8 mouse cellular contexts compared by ENCODE assay signal in the genomic region with DNA sequence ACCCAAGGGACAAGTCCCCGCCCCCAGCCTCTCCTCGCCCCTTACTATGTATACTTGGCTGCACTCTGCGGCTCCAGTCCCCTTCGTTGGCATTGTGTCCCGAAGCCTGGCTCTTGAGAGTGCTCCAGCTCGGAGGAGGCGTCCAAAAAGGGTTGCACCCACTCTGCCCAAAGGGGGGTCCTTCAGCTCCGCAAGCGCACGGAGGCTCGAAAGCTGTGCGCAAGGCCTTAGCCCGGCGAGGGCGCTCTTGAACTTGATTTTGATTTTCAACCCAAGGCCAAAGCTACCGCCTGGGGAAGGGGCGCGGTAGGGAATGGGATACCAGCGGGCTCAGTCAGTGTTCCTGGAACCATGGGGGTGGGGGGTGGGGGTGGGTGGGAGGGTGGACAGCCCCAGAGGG. TPM values are rescaled to one million over a fixed set of nuclear protein-coding genes. Genes with fewer than 3 reads are reported as not detected.
A peak's percentile ranks its signal among the peaks of the same experiment; 100 is the strongest.
DNase-seq lines count a peak whose midpoint lies in the region; ATAC-seq and TF ChIP-seq lines count a peak whose summit lies in the region.

No protein-coding gene starts in this region.

- H3K9ac ChIP-seq in limb, embryonic 13.5 days: no peak overlapping the region
- peak overlapping the region; percentile 80 for H3K9ac ChIP-seq in midbrain, embryonic 13.5 days (replicated peaks)

- peak; percentile 48 for TF ChIP-seq CTCF in left cerebral cortex, adult 2 months (IDR thresholded peaks at IDR 0.05)

- no peak overlapping the region for H3K27ac ChIP-seq in left cerebral cortex, adult 2 months
- H3K27ac ChIP-seq in embryonic facial prominence, embryonic 10.5 days (replicated peaks): no peak overlapping the region
- H3K27ac ChIP-seq in limb, embryonic 13.5 days: no peak overlapping the region
- no peak overlapping the region for H3K27ac ChIP-seq in midbrain, embryonic 13.5 days

- intact Hi-C loops in left cerebral cortex, adult 2 months (cut with DNase I): loop anchor here (2.0 to 5.0 kb wide), 3 partner anchors 135 to 386 kb away; no protein-coding TSS in a partner anchor

- WGBS in embryonic facial prominence, embryonic 10.5 days: under 1% methylated on average over 19 of the region's 19 CpGs
- WGBS in limb, embryonic 13.5 days: 2% methylated on average over 16 of the region's 19 CpGs
- WGBS in midbrain, embryonic 13.5 days: 0% methylated on average over 19 of the region's 19 CpGs

- H3K4me1 ChIP-seq in embryonic facial prominence, embryonic 10.5 days: peaks cover 52% of the 10 kb centered on the region
- H3K4me1 ChIP-seq in limb, embryonic 13.5 days: peaks cover 43% of the 10 kb centered on the region
- H3K4me1 ChIP-seq in midbrain, embryonic 13.5 days (replicated peaks): peaks cover 52% of the 10 kb centered on the region

- peak overlapping the region; percentile 89 for H3K4me2 ChIP-seq in limb, embryonic 13.5 days (replicated peaks)
- H3K4me2 ChIP-seq in midbrain, embryonic 13.5 days (replicated peaks): peak overlapping the region; percentile 91

- H3K36me3 ChIP-seq in embryonic facial prominence, embryonic 10.5 days (replicated peaks): no peaks in the 10 kb centered on the region
- H3K36me3 ChIP-seq in limb, embryonic 13.5 days: no peaks in the 10 kb centered on the region
- no peaks in the 10 kb centered on the region for H3K36me3 ChIP-seq in midbrain, embryonic 13.5 days

- DNase-seq in left cerebral cortex, adult 2 months (ENCODE audit: extremely low spot score in 1 of 2, low spot score in 2 of 2): peak; percentile 56 to 60
- no peak for DNase-seq in left cerebral cortex, adult 9 months (ENCODE audit: low spot score in 2 of 2)
- DNase-seq in embryonic facial prominence, embryonic 10.5 days (ENCODE audit: low spot score): peak; percentile 79
- DNase-seq in heart, postnatal 4 days: peak; percentile 68
- peak; percentile 34 to 42 for DNase-seq in thymus, postnatal 36 days
- no peak for DNase-seq in urinary bladder, postnatal 10 days (ENCODE audit: low spot score)

- H3K27me3 ChIP-seq in embryonic facial prominence, embryonic 10.5 days (replicated peaks; ENCODE audit: low read depth, poor library complexity, severe bottlenecking): peaks cover 83% of the 10 kb centered on the region
- peaks cover 86% of the 10 kb centered on the region for H3K27me3 ChIP-seq in limb, embryonic 13.5 days
- peaks cover 71% of the 10 kb centered on the region for H3K27me3 ChIP-seq in midbrain, embryonic 13.5 days

- H3K4me3 ChIP-seq in left cerebral cortex, adult 2 months: peak overlapping the region; percentile 26
- peak overlapping the region; percentile 74 for H3K4me3 ChIP-seq in embryonic facial prominence, embryonic 10.5 days
- H3K4me3 ChIP-seq in limb, embryonic 13.5 days: peak overlapping the region; percentile 54
- peak overlapping the region; percentile 68 for H3K4me3 ChIP-seq in midbrain, embryonic 13.5 days (replicated peaks)

- H3K9me3 ChIP-seq in embryonic facial prominence, embryonic 10.5 days: no peaks in the 10 kb centered on the region
- H3K9me3 ChIP-seq in limb, embryonic 13.5 days: 0 out of 2 replicates have a peak, but pooled peaks cover 4% of the 10 kb centered on the region
- no peaks in the 10 kb centered on the region for H3K9me3 ChIP-seq in midbrain, embryonic 13.5 days

- 0 out of 2 replicates have a peak, but pooled peaks have one; percentile 7 for ATAC-seq in limb, embryonic 13.5 days (ENCODE audit: low FRiP score, low read depth)
- peak; percentile 10; the same call in 1 of the 2 replicates for ATAC-seq in midbrain, embryonic 13.5 days

RNA-seq across cellular contexts. Expression of a gene that starts 0.5 kb away (rescaled TPM):
- 10 to 100 TPM; 34.5 to 38.1 TPM for total RNA-seq in left cerebral cortex, adult 2 months (2021)
- polyA plus RNA-seq in embryonic facial prominence, embryonic 10.5 days (2016; fragmentation: Nextera tagmentation; extraction: Ambion mirVana): 0.12 and 0.40 TPM in 2 replicates
- under 1 TPM; 0.65 to 0.81 TPM for total RNA-seq in heart, postnatal 4 days (2021)
- polyA plus RNA-seq in limb, embryonic 13.5 days (2015; fragmentation: Nextera tagmentation; extraction: Ambion mirVana): 0.29 and 0.43 TPM in 2 replicates
- 0.80 and 1.1 TPM in 2 replicates for polyA plus RNA-seq in midbrain, embryonic 13.5 days (2015; fragmentation: Nextera tagmentation; extraction: Ambion mirVana)

Comparison
In these comparisons a context has a peak if more than half of its experiments do, and no peak if none do; other contexts are left out.
1. DNase-seq: peak in left cerebral cortex, adult 2 months (2 of 2), embryonic facial prominence, embryonic 10.5 days (single experiment), heart, postnatal 4 days (single experiment) and thymus, postnatal 36 days (2 of 2); none in left cerebral cortex, adult 9 months (0 of 2) and urinary bladder, postnatal 10 days (single experiment).
2. Peak in every context shown above with its lines, with median percentiles within 50 percentile points of each other: H3K4me3 ChIP-seq.